In the genomic region with DNA sequence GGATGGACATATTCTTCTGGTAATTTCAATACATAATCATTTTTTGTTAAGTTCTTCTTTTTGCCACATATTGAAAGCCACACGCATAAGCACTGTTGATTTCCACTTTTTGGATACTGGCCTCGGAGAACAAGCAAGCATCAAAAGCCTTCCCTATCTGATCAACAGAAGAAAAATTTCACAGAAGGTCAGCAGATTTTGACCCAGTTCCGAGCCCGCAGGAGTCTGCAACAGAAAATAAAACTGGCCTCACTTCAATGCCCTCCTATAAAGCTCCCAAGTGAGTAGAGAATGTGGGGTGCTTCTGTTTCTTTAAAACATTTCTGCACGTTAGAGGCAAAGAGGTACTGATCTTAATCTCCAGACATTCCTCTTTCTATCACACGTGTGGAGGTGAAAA, we compare ENCODE assay signal across 29 mouse cellular contexts.
DNase-seq lines count a peak whose midpoint lies in the region; ATAC-seq and TF ChIP-seq lines count a peak whose summit lies in the region.
"Had no signal": no experiment of that assay in that cellular context is flagged by ENCODE, and none has a peak within 500 bp of the region (broad histone marks: within the 10 kb centered on the region; RNA-seq: fewer than 3 reads in every experiment).

No protein-coding gene starts in this region.

- H3K27ac ChIP-seq in cortical plate, adult 2 months (ENCODE audit: insufficient read depth, low read length) = peak overlapping the region; percentile 71; the same call in 1 of the 2 replicates
- H3K27ac ChIP-seq: forebrain, embryonic 13.5 days; hindbrain, embryonic 10.5 days; hindbrain, embryonic 15.5 days; intestine, embryonic 15.5 days; kidney, postnatal 0 days; liver, embryonic 14.5 days; macrophage; neural tube, embryonic 15.5 days; stomach, postnatal 0 days had no signal

- H3K4me3 ChIP-seq in cortical plate, adult 2 months (ENCODE audit: insufficient read depth, low read length) = no peak overlapping the region
- H3K4me3 ChIP-seq: forebrain, embryonic 13.5 days; hindbrain, embryonic 10.5 days; hindbrain, embryonic 15.5 days; intestine, embryonic 15.5 days; midbrain, embryonic 13.5 days; neural tube, embryonic 15.5 days had no signal

- no peak for TF ChIP-seq CTCF in cortical plate, adult 2 months (IDR thresholded peaks at IDR 0.05; ENCODE audit: extremely low read depth, insufficient read depth, low read length)

- H3K4me1 ChIP-seq in cortical plate, adult 2 months (ENCODE audit: control insufficient read depth, insufficient read depth, low read length) = no peaks in the 10 kb centered on the region
- H3K4me1 ChIP-seq: intestine, embryonic 15.5 days had no signal

- TF ChIP-seq POLR2A in cortical plate, adult 2 months (IDR thresholded peaks at IDR 0.05; ENCODE audit: extremely low read depth, insufficient read depth, low read length) = no peak

- DNase-seq in brain, adult 2 months (ENCODE audit: low read depth, low spot score) = peak; percentile 92
- DNase-seq in cerebellum, adult 11-12 months = peak; percentile 77
- peak; percentile 84 for DNase-seq in cerebellum, adult 9-11 months
- no peak for DNase-seq in thymus, postnatal 0 days (ENCODE audit: low spot score)
- DNase-seq: adrenal gland, postnatal 14 days; B cell, adult 2 months; gastrocnemius, postnatal 14 days; heart, postnatal 14 days; kidney, adult 8-10 months; kidney, postnatal 4 days; liver; lung, adult 2 months; lung, postnatal 10 days; right cerebral cortex, adult 18-20 months; right cerebral cortex, postnatal 4 days; thymus, adult 18-20 months; thymus, postnatal 4 days had no signal

- no peak for ATAC-seq in activated CD4-positive, CD25-positive, alpha-beta regulatory T cell, adult 4 months
- ATAC-seq: forebrain, embryonic 13.5 days; intestine, embryonic 15.5 days; midbrain, embryonic 13.5 days had no signal
